Mouse (Mus musculus) ES-Bruce4 (cell line): ENCODE measurements around the gene Fam168a. TPM values are rescaled to one million over a fixed set of nuclear protein-coding genes. Genes with fewer than 3 reads are reported as not detected.

Experiments used
- H3K27ac ChIP-seq: 2 replicates; pipeline ENCODE4 v1.5.1; 2012; ENCODE audit warnings: low read length, inconsistent platforms; ENCODE audit not compliant: insufficient read depth
- H3K27me3 ChIP-seq: 2 replicates; pipeline ENCODE4 v1.6.1; 2012; ENCODE audit warnings: mild to moderate bottlenecking, low read length, inconsistent platforms; ENCODE audit not compliant: control insufficient read depth, poor library complexity, insufficient read depth, severe bottlenecking
- H3K36me3 ChIP-seq: 2 replicates; pipeline ENCODE4 v1.6.1; 2012; ENCODE audit warnings: inconsistent platforms, mild to moderate bottlenecking, low read length, moderate library complexity; ENCODE audit not compliant: control insufficient read depth, poor library complexity, insufficient read depth, severe bottlenecking
- H3K4me1 ChIP-seq: one replicate; pipeline ENCODE4 v1.8.1; 2011; ENCODE audit warnings: low read length; ENCODE audit not compliant: control insufficient read depth, insufficient read depth
- H3K4me3 ChIP-seq: 2 replicates; pipeline ENCODE4 v1.5.1; 2011; ENCODE audit warnings: low read depth, mild to moderate bottlenecking, low read length
- H3K9ac ChIP-seq: 2 replicates; pipeline ENCODE4 v1.6.1; 2012; ENCODE audit warnings: low read depth, mild to moderate bottlenecking, inconsistent platforms; ENCODE audit not compliant: poor library complexity, severe bottlenecking
- H3K9me3 ChIP-seq: replicated peaks from 2 replicates; pipeline ENCODE4 v1.6.1; 2012; ENCODE audit warnings: mild to moderate bottlenecking, low read length, inconsistent platforms; ENCODE audit not compliant: control insufficient read depth, poor library complexity, insufficient read depth, severe bottlenecking
- CTCF ChIP-seq: IDR thresholded peaks from one replicate; pipeline ENCODE4 v1.8.1; 2011; ENCODE audit warnings: low read depth, low read length
- EP300 ChIP-seq: IDR thresholded peaks from 2 replicates; pipeline ENCODE4 v1.6.1; 2011; ENCODE audit warnings: low read depth, low read length; ENCODE audit not compliant: insufficient read depth
- POLR2A ChIP-seq: IDR thresholded peaks from one replicate; pipeline ENCODE4 v1.8.1; 2011; ENCODE audit warnings: low read length; ENCODE audit not compliant: insufficient read depth
- polyA plus RNA-seq: library from polyadenylated mRNA; stranded (reverse); fragments of >200 nt; gene quantifications from 2 replicates; pipeline ENCODE4 v1.2.4, GENCODE M21; 2011; ENCODE audit warnings: low read depth; ENCODE audit not compliant: missing spikeins, insufficient read depth, insufficient read length

Fam168a gene
- polyA plus RNA-seq, 1 experiment = 27.4 TPM

DNA sequence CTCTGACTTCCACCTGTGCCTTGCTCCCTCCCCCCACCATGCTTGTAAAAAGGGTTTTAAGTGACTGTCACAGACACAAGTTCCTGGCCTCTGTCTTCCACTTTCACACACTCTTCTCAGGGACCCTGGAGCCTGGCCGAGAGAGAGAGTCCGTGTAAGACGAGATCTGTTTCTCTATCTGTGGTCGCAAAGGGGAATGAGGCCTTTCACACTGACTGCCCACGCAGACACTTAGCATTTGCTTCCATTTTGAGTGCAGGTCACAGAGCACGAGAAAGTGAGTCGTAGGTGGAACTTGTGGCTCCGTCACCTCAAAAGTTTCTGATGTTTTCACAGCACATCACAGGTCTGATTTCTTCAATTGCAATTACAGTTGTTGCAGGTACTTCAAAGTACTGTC, 13.2 kb upstream of the Fam168a start:
- no peaks in the 10 kb centered on the region for H3K36me3 ChIP-seq
- no peaks in the 10 kb centered on the region for H3K4me1 ChIP-seq

DNA sequence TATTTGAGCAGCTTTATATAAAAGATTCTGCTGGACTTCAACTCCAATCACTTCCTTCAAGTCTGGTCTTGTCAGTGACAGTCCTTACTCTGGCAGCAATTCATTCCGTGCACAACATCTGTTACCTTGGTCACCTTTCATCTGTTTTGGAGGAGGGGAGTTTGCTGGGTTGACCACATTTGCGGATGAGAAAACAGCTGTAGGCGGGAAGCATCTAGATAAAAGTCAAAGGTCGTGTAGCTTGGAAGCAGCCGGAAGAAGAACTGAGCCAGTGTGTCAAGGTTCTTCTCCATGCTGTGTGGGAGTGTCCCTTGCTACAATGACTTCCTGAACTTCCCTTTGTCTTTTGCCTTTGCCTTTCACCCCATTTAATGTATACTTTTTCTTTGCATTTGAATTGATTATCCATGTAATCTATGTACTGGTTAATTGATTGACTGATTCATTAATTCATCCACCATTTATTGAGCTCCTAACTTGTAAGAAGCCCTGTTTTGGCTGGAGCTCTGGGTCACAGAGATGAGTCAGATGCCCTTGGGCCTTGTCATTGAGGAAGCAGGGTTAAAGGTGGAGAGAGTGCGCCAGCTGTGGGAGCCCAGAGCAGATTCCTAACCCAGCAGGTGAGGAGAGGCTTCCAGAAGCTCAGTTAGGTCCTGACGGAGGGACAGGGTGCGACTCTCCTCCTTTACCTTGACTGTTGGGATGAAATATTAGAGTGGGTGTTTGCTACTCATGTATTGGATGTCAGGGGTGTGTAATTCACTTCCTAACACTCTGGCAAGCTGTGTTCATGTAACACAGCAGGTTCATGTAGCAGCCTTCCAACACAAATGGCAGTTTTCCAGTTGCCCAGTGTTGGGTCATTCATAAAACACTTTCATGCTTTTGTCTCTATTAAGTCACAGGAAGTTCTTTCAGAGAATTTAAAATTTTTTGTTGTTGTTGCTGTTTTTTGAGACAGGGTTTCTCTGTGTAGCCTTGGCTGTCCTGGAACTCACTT, 6.4 kb upstream of the Fam168a start:
- no peak overlapping the region for H3K9ac ChIP-seq
- H3K27ac ChIP-seq = peak overlapping the region; percentile 84
- TF ChIP-seq CTCF (no peak), EP300 (peak; percentile 63; the same call in 1 of the 2 replicates), POLR2A (no peak)
- no peaks in the 10 kb centered on the region for H3K36me3 ChIP-seq
- H3K4me3 ChIP-seq = no peak overlapping the region
- no peaks in the 10 kb centered on the region for H3K27me3 ChIP-seq
- H3K4me1 ChIP-seq = peaks cover 5% of the 10 kb centered on the region
- no peaks in the 10 kb centered on the region for H3K9me3 ChIP-seq

More for the DNA sequence above, 13.2 kb upstream of the Fam168a start:
- Histone ChIP-seq H3K4me3 (no peak overlapping the region), H3K27ac (no peak overlapping the region), H3K27me3 (no peaks in the 10 kb centered on the region), H3K9me3 (no peaks in the 10 kb centered on the region), H3K9ac (no peak overlapping the region)
- TF ChIP-seq CTCF (no peak), POLR2A (no peak)

DNA sequence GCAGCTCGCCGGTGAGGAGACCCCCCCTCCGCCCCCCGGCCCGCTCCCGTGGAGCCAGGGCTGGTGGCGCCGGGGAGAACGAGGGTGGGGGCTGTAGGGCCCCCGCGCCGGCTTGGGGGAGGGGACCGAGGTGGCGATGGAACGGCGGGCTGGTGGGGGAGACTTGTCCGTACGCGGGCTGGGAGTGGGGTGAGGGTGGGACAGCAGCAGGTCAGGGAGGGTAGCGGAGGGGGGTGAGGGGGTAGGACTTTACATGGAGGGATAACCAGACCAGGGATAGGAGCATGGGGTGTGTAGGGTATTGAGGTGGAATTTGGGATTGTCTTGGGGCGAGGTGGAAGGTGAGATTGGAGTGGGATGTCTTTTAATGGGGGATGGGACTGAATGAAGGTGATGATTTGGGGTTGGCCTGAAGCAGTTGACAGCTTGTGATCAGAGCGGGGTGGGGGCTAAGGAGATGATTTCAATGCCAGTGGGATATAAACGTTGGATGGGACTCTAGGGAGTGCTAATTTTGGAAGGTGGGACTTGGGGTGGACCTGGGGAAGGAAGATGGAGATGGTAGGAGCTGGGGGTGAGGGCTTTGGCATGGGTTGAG, 547 bp downstream of the Fam168a start:
- Histone ChIP-seq H3K27ac (peak overlapping the region; percentile 73), H3K36me3 (no peaks in the 10 kb centered on the region), H3K4me1 (peaks cover 3% of the 10 kb centered on the region), H3K9me3 (no peaks in the 10 kb centered on the region), H3K9ac (peak overlapping the region; percentile 84), H3K27me3 (no peaks in the 10 kb centered on the region), H3K4me3 (peak overlapping the region; percentile 93)
- TF ChIP-seq EP300 (no peak), CTCF (no peak), POLR2A (no peak)

DNA sequence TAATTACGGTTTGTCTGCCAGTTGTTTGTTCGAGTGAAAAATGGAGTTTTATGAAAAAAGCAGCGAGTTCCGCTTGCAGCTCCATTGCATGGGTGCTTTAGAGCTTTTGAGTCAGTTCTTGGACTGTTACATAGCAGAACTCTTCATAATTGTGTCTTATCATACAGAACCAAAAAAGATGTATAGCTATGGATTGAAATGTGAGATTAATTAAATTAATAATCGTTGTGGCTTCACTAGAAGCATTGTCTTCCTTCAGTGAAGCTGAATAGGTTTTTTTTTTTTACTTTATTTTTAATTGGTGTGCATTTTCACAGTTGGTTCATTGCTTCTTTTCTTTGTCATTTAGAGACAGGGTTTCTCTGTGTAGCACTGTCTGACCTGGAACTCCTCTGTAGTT, 12.3 kb downstream of the Fam168a start:
- Histone ChIP-seq H3K27me3 (no peaks in the 10 kb centered on the region), H3K4me1 (peaks cover 3% of the 10 kb centered on the region), H3K36me3 (no peaks in the 10 kb centered on the region), H3K4me3 (no peak overlapping the region), H3K27ac (no peak overlapping the region), H3K9ac (no peak overlapping the region), H3K9me3 (no peaks in the 10 kb centered on the region)
- TF ChIP-seq EP300 = no peak
- no peak for TF ChIP-seq CTCF
- TF ChIP-seq POLR2A = no peak

DNA sequence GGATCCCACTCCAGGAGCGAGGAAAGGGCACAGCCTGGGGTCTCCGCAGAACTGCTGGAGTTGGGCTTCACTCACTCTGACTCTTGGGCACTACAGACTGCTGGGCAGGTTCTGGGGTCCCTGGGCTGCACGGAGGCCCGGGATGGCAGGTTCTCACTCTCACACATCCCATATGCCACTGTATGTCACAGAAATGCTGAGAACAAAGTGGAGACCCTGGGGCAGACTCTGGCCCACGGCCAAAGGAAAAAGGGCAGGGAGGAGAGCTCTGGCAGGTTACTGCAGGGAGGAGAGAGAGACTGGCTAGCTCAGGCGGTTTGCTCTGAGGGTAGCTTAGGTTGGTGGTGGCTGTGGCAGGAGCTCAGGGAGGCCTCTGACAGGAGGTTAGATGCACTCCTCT, 15.8 kb downstream of the Fam168a start:
- H3K27me3 ChIP-seq = no peaks in the 10 kb centered on the region
- TF ChIP-seq EP300 (no peak), CTCF (no peak), POLR2A (no peak)
- peak overlapping the region; percentile 31; the same call in 1 of the 2 replicates for H3K9ac ChIP-seq
- no peak overlapping the region for H3K27ac ChIP-seq
- no peaks in the 10 kb centered on the region for H3K9me3 ChIP-seq
- H3K36me3 ChIP-seq = no peaks in the 10 kb centered on the region
- peaks cover 3% of the 10 kb centered on the region for H3K4me1 ChIP-seq
- H3K4me3 ChIP-seq = peak overlapping the region; percentile 14; the same call in 1 of the 2 replicates
